Mouse (Mus musculus) C3H10T1/2 (cell line): ENCODE results near the gene Eid1. TPM values are rescaled to one million over a fixed set of nuclear protein-coding genes. Genes with fewer than 3 reads are reported as not detected.

Experiments used
- polyA plus RNA-seq, 2 experiments: library from polyadenylated mRNA; unstranded; fragments of >200 nt; fragmentation: generic; extraction: Trizol; gene quantifications; one replicate each; pipeline ENCODE4 v1.2.1; 2012; ENCODE audit warnings: missing spikeins in 2 of 2

The Eid1 gene
- polyA plus RNA-seq = 10 to 100 TPM in 1 of 2 experiments, 1 to 10 TPM in 1; 7.2 to 82.3 TPM

DNA sequence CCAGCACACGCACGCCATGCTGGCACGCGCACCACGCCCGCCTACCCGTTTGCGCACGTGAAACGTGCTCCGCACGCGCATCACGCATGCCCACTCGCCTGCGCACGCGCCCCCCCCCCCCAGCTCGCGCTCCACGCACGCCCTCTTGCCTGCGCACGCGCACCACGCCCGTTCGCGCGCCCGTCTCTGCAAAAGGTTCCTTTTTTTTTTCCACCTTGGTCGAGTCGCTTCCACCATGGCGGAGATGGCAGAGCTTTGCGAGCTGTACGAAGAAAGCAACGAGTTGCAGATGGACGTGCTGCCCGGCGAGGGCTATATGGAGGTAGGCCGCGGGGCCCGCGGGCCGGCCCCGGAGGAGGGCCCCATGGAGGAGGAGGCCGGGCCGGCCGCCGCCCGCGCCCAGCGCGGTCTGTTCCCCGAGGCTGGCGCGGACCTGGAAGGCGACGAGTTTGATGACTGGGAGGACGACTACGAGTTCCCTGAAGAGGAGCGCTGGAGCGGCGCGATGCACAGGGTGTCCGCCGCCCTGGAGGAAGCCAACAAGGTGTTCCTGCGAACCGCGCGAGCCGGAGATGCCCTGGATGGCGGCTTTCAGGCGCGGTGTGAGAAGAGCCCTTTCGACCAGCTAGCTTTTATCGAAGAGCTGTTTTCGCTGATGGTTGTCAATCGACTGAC is at the start of gene Eid1:
Gene Eid1, plus strand, starts transcription at position 139 of the 675 bp plus-strand sequence.

DNA sequence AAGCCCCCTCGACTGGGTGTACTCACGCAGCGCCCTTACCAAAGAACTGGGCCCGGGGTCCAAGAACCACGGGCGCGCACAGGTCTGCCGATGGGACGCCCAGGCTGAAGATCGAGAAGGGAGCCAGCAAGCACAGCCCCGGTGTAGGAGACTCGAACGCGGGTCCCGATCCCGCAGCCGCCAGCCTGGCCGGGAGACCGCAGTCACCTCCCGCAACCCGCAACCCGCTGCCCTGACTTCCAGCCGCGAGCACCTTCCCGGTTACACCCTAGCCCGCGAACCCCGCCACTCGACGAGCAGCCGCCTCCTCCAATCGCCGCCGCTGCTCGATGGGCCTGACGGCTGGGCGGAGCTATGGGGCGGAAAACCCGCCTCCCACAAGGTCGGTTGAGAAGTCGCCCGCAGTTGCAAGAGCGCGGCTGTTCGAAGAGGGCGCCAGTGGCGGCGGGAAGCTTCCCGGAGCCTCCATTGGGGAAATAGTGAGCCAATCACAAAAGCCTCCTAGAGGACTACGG is 48.0 kb upstream of the Eid1 start, which contains the start of gene Cep152:
Gene Cep152, minus strand, starts transcription at position 277 of the 515 bp plus-strand sequence.

GRCm38 (mm10) chr2:125724086-125724430 is 51.2 kb downstream of the Eid1 start, which contains the start of gene Shc4:
Gene Shc4, minus strand, starts transcription at chr2:125724148.

Other genes with a start within 250 kb of the Eid1 start
- under 1 TPM; 0.05 to 0.09 TPM for gene Gm9913, start 168.0 kb upstream of the Eid1 start, polyA plus RNA-seq
- gene Fbn1, start 165.1 kb upstream of the Eid1 start, polyA plus RNA-seq = 10 to 100 TPM in 1 of 2 experiments, 1 to 10 TPM in 1; 2.3 to 45.3 TPM
- 1 to 10 TPM in 1 of 2 experiments, under 1 TPM in 1; 0.08 to 1.2 TPM for gene Cep152, start 48.0 kb upstream of the Eid1 start, polyA plus RNA-seq
- under 1 TPM; 0.06 to 0.71 TPM for gene Shc4, start 51.1 kb downstream of the Eid1 start, polyA plus RNA-seq
- gene Secisbp2l, start 109.8 kb downstream of the Eid1 start, polyA plus RNA-seq = 1 to 10 TPM in 1 of 2 experiments, under 1 TPM in 1; 0.22 to 3.9 TPM
- 10 to 100 TPM in 1 of 2 experiments, 1 to 10 TPM in 1; 6.7 to 66.4 TPM for gene Galk2, start 186.0 kb downstream of the Eid1 start, polyA plus RNA-seq
- 10 to 100 TPM in 1 of 2 experiments, 1 to 10 TPM in 1; 1.3 to 23.7 TPM for gene Cops2, start 186.0 kb downstream of the Eid1 start, polyA plus RNA-seq